Mouse (Mus musculus) intestine, embryonic 16.5 days (tissue): Measurements from ENCODE around the gene Cdh8. TPM values are rescaled to one million over a fixed set of nuclear protein-coding genes. Genes with fewer than 3 reads are reported as not detected.

Source experiments
- ATAC-seq: fragments of 200-750 bp; cut with Nextera tagmentation; 2 replicates; pipeline ENCODE4 v1.8.0; 2017; ENCODE audit warnings: moderate TSS enrichment, moderate library complexity
- H3K27ac ChIP-seq: fragments of 300-500 bp; sonication (generic); 2 replicates; pipeline ENCODE4 v1.5.1; 2014; ENCODE audit warnings: mild to moderate bottlenecking, low read length
- H3K27me3 ChIP-seq: fragments of 300-500 bp; sonication (generic); replicated peaks from 2 replicates; pipeline ENCODE4 v1.6.1; 2014; ENCODE audit warnings: low read length, control low read depth, mixed read lengths; ENCODE audit not compliant: control insufficient read depth, insufficient read depth
- H3K36me3 ChIP-seq: fragments of 300-500 bp; sonication (generic); 2 replicates; pipeline ENCODE4 v1.6.1; 2014; ENCODE audit warnings: low read length, control low read depth; ENCODE audit not compliant: control insufficient read depth, insufficient read depth
- H3K4me1 ChIP-seq: fragments of 300-500 bp; sonication (generic); 2 replicates; pipeline ENCODE4 v1.6.1; 2014; ENCODE audit warnings: low read length, control low read depth, mixed read lengths; ENCODE audit not compliant: control insufficient read depth, insufficient read depth
- H3K4me2 ChIP-seq: fragments of 300-500 bp; sonication (generic); 2 replicates; pipeline ENCODE4 v1.6.1; 2014; ENCODE audit warnings: low read depth, low read length, control low read depth
- H3K4me3 ChIP-seq: fragments of 300-500 bp; sonication (generic); 2 replicates; pipeline ENCODE4 v1.5.1; 2014; ENCODE audit warnings: mild to moderate bottlenecking, low read length
- H3K9ac ChIP-seq: fragments of 300-500 bp; sonication (generic); 2 replicates; pipeline ENCODE4 v1.6.1; 2014; ENCODE audit warnings: low read depth, low read length
- H3K9me3 ChIP-seq: fragments of 300-500 bp; sonication (generic); 2 replicates; pipeline ENCODE4 v1.6.1; 2016; ENCODE audit warnings: low read length, control low read depth; ENCODE audit not compliant: control insufficient read depth
- WGBS: fragments of 180-500 bp; shearing (Covaris S2); extraction: QIAGEN DNeasy Blood & Tissue Kit; methylation state at CpG from one replicate; pipeline ENCODE4 v1.1.7; 2014; 5-methylcytosine and 5-hydroxymethylcytosine counted together
- polyA plus RNA-seq: library from polyadenylated mRNA; unstranded; fragments of >200 nt; fragmentation: Nextera tagmentation; extraction: Ambion mirVana; gene quantifications from 2 replicates; pipeline ENCODE4 v1.2.1, GENCODE M21; 2015

Cdh8 gene
- polyA plus RNA-seq, 1 experiment from 2014 or later = 0.99 TPM

- Histone ChIP-seq H3K4me2 (no peak overlapping the region), H3K4me1 (no peaks in the 10 kb centered on the region), H3K9me3 (no peaks in the 10 kb centered on the region), H3K4me3 (no peak overlapping the region), H3K27me3 (no peaks in the 10 kb centered on the region), H3K27ac (no peak overlapping the region), H3K36me3 (no peaks in the 10 kb centered on the region), H3K9ac (no peak overlapping the region)
- WGBS = 99% methylated on average over 2 of the region's 2 CpGs
- no peak for ATAC-seq
These were observed 375.8 kb downstream of the Cdh8 start for GRCm38 (mm10) chr8:99040423-99040822.

DNA sequence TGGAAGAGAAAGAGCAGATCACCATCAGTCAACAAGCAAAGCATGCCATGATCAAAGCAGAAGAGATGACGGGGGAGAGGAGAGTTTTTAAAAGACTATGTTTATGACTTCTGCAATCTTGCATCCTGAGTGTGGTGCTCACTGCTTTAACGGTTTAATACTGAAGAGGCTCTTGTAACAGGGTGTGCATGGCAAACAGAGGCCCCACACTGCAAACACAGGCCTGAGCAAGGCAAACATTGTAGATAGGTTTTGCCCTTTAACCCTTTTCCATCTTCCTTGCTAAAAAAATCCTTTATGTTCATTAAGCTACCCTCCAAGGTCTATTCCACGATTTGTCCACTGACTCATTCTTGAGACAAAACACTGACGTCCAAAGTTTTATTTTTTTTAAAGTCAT lies 385.2 kb downstream of the Cdh8 start:
- 38% methylated on average over 4 of the region's 4 CpGs for WGBS
- H3K27me3 ChIP-seq = no peaks in the 10 kb centered on the region
- no peak overlapping the region for H3K9ac ChIP-seq
- H3K27ac ChIP-seq = no peak overlapping the region
- no peaks in the 10 kb centered on the region for H3K9me3 ChIP-seq
- H3K4me2 ChIP-seq = no peak overlapping the region
- H3K36me3 ChIP-seq = no peaks in the 10 kb centered on the region
- H3K4me3 ChIP-seq = no peak overlapping the region
- no peaks in the 10 kb centered on the region for H3K4me1 ChIP-seq
- no peak for ATAC-seq
